Mouse (Mus musculus): ENCODE results near the gene Ltbp3. TPM values are rescaled to one million over a fixed set of nuclear protein-coding genes. Genes with fewer than 3 reads are reported as not detected.

Gene Ltbp3
- polyA plus RNA-seq, 1 experiment from 2014 or later = 2.7 TPM

GRCm38 (mm10) chr19:5802787-5803040, 62.0 kb downstream of the Ltbp3 start:
- DNase-seq (no peak), ATAC-seq (ENCODE audit: low read depth) (no peak)
- Histone ChIP-seq H3K4me1 (replicated peaks) (peaks cover 51% of the 10 kb centered on the region), H3K9me3 (replicated peaks) (no peaks in the 10 kb centered on the region), H3K9ac (peak overlapping the region; percentile 99), H3K36me3 (peaks cover 32% of the 10 kb centered on the region), H3K27me3 (no peaks in the 10 kb centered on the region), H3K27ac (peak overlapping the region; percentile 99), H3K4me3 (replicated peaks) (peak overlapping the region; percentile 94), H3K4me2 (peak overlapping the region; percentile 89)
- WGBS (ENCODE audit: insufficient replicate concordance) = 0% methylated on average over 4 of the region's 4 CpGs

GRCm38 (mm10) chr19:5803041-5803880, 62.6 kb downstream of the Ltbp3 start:
- peak overlapping the region; percentile 99 for H3K27ac ChIP-seq
- ATAC-seq (ENCODE audit: low read depth) (peak; percentile 89), DNase-seq (peak; percentile 99)
- under 1% methylated on average over 67 of the region's 67 CpGs for WGBS (ENCODE audit: insufficient replicate concordance)
- peak overlapping the region; percentile 89 for H3K4me2 ChIP-seq
- peaks cover 52% of the 10 kb centered on the region for H3K4me1 ChIP-seq (replicated peaks)
- peak overlapping the region; percentile 99 for H3K9ac ChIP-seq
- H3K36me3 ChIP-seq = peaks cover 27% of the 10 kb centered on the region
- H3K27me3 ChIP-seq = no peaks in the 10 kb centered on the region
- H3K4me3 ChIP-seq (replicated peaks) = peak overlapping the region; percentile 94
- no peaks in the 10 kb centered on the region for H3K9me3 ChIP-seq (replicated peaks)

- 2% methylated on average over 16 of the region's 16 CpGs for WGBS (ENCODE audit: insufficient replicate concordance)
- peaks cover 58% of the 10 kb centered on the region for H3K4me1 ChIP-seq (replicated peaks)
Measured at GRCm38 (mm10) chr19:5803881-5804279, 63.2 kb downstream of the Ltbp3 start.

GRCm38 (mm10) chr19:5804371-5804899, 63.7 kb downstream of the Ltbp3 start:
- Histone ChIP-seq H3K27ac (peak overlapping the region; percentile 99), H3K4me2 (peak overlapping the region; percentile 89), H3K4me1 (replicated peaks) (peaks cover 60% of the 10 kb centered on the region), H3K9me3 (replicated peaks) (no peaks in the 10 kb centered on the region), H3K36me3 (peaks cover 17% of the 10 kb centered on the region), H3K9ac (peak overlapping the region; percentile 87), H3K27me3 (no peaks in the 10 kb centered on the region), H3K4me3 (replicated peaks) (peak overlapping the region; percentile 94)
- 33% methylated on average over 8 of the region's 8 CpGs for WGBS (ENCODE audit: insufficient replicate concordance)
- DNase-seq = no peak
- no peak for ATAC-seq (ENCODE audit: low read depth)

More at GRCm38 (mm10) chr19:5803881-5804279, 63.2 kb downstream of the Ltbp3 start:
- peak overlapping the region; percentile 99 for H3K27ac ChIP-seq
- no peaks in the 10 kb centered on the region for H3K27me3 ChIP-seq
- DNase-seq (no peak), ATAC-seq (ENCODE audit: low read depth) (peak; percentile 19; the same call in 1 of the 2 replicates)
- peak overlapping the region; percentile 94 for H3K4me3 ChIP-seq (replicated peaks)
- peak overlapping the region; percentile 89 for H3K4me2 ChIP-seq
- H3K36me3 ChIP-seq = peaks cover 21% of the 10 kb centered on the region
- H3K9ac ChIP-seq = peak overlapping the region; percentile 87
- H3K9me3 ChIP-seq (replicated peaks) = no peaks in the 10 kb centered on the region

- WGBS (ENCODE audit: insufficient replicate concordance) = 17% methylated on average over 8 of the region's 8 CpGs
- peak overlapping the region; percentile 73 for H3K9ac ChIP-seq
- no peak for ATAC-seq (ENCODE audit: low read depth)
Measured at GRCm38 (mm10) chr19:5806051-5806808, 65.5 kb downstream of the Ltbp3 start.

GRCm38 (mm10) chr19:5806809-5807205, 66.1 kb downstream of the Ltbp3 start:
- peak overlapping the region; percentile 23; the same call in 1 of the 2 replicates for H3K4me3 ChIP-seq (replicated peaks)
- DNase-seq (no peak), ATAC-seq (ENCODE audit: low read depth) (no peak)
- WGBS (ENCODE audit: insufficient replicate concordance) = 21% methylated on average over 6 of the region's 6 CpGs
- peak overlapping the region; percentile 73 for H3K9ac ChIP-seq
- H3K4me1 ChIP-seq (replicated peaks) = peaks cover 83% of the 10 kb centered on the region
- no peaks in the 10 kb centered on the region for H3K36me3 ChIP-seq
- H3K9me3 ChIP-seq (replicated peaks) = no peaks in the 10 kb centered on the region
- H3K4me2 ChIP-seq = peak overlapping the region; percentile 54
- peak overlapping the region; percentile 99 for H3K27ac ChIP-seq
- no peaks in the 10 kb centered on the region for H3K27me3 ChIP-seq

More at GRCm38 (mm10) chr19:5806051-5806808, 65.5 kb downstream of the Ltbp3 start:
- H3K9me3 ChIP-seq (replicated peaks) = no peaks in the 10 kb centered on the region
- peak overlapping the region; percentile 54 for H3K4me2 ChIP-seq
- no peaks in the 10 kb centered on the region for H3K36me3 ChIP-seq
- H3K27ac ChIP-seq = peak overlapping the region; percentile 99
- peaks cover 78% of the 10 kb centered on the region for H3K4me1 ChIP-seq (replicated peaks)
- peak overlapping the region; percentile 23; the same call in 1 of the 2 replicates for H3K4me3 ChIP-seq (replicated peaks)
- no peaks in the 10 kb centered on the region for H3K27me3 ChIP-seq
- DNase-seq = no peak

- no peak overlapping the region for H3K4me3 ChIP-seq (replicated peaks)
- no peaks in the 10 kb centered on the region for H3K27me3 ChIP-seq
- H3K4me1 ChIP-seq (replicated peaks) = peaks cover 91% of the 10 kb centered on the region
- H3K27ac ChIP-seq = peak overlapping the region; percentile 99
- H3K4me2 ChIP-seq = no peak overlapping the region
- ATAC-seq (ENCODE audit: low read depth) (no peak), DNase-seq (no peak)
- no peaks in the 10 kb centered on the region for H3K9me3 ChIP-seq (replicated peaks)
- H3K9ac ChIP-seq = peak overlapping the region; percentile 73; the same call in 1 of the 2 replicates
- no peaks in the 10 kb centered on the region for H3K36me3 ChIP-seq
- 56% methylated on average over 3 of the region's 3 CpGs for WGBS (ENCODE audit: insufficient replicate concordance)
Measured at GRCm38 (mm10) chr19:5807740-5808139, 67.0 kb downstream of the Ltbp3 start.

Other genes with a start within 250 kb of the Ltbp3 start
- gene 1700020D05Rik, start 237.1 kb upstream of the Ltbp3 start, polyA plus RNA-seq (2015; fragmentation: Nextera tagmentation; extraction: Ambion mirVana) = 0.09 TPM in 1 of 2 replicates, not detected in the other
- 6.4 and 7.0 TPM in 2 replicates for gene Snx32, start 230.4 kb upstream of the Ltbp3 start, polyA plus RNA-seq (2015; fragmentation: Nextera tagmentation; extraction: Ambion mirVana)
- gene Ovol1, start 180.3 kb upstream of the Ltbp3 start, polyA plus RNA-seq (2015; fragmentation: Nextera tagmentation; extraction: Ambion mirVana) = 0.06 and 0.09 TPM in 2 replicates
- 2.3 and 2.9 TPM in 2 replicates for gene Ap5b1, start 172.9 kb upstream of the Ltbp3 start, polyA plus RNA-seq (2015; fragmentation: Nextera tagmentation; extraction: Ambion mirVana)
- 164 and 176 TPM in 2 replicates for gene Rnaseh2c, start 139.0 kb upstream of the Ltbp3 start, polyA plus RNA-seq (2015; fragmentation: Nextera tagmentation; extraction: Ambion mirVana)
- gene Kat5, start 130.7 kb upstream of the Ltbp3 start, polyA plus RNA-seq (2015; fragmentation: Nextera tagmentation; extraction: Ambion mirVana) = 21.7 and 23.8 TPM in 2 replicates
- 24.5 and 28.8 TPM in 2 replicates for gene Rela, start 103.4 kb upstream of the Ltbp3 start, polyA plus RNA-seq (2015; fragmentation: Nextera tagmentation; extraction: Ambion mirVana)
- 23.3 and 24.6 TPM in 2 replicates for gene Sipa1, start 77.2 kb upstream of the Ltbp3 start, polyA plus RNA-seq (2015; fragmentation: Nextera tagmentation; extraction: Ambion mirVana)
- gene Map3k11, start 52.2 kb upstream of the Ltbp3 start, polyA plus RNA-seq (2015; fragmentation: Nextera tagmentation; extraction: Ambion mirVana) = 13.8 and 15.9 TPM in 2 replicates
- 9.1 and 10.1 TPM in 2 replicates for gene Pcnx3, start 52.0 kb upstream of the Ltbp3 start, polyA plus RNA-seq (2015; fragmentation: Nextera tagmentation; extraction: Ambion mirVana)
- gene Kcnk7, start 36.5 kb upstream of the Ltbp3 start, polyA plus RNA-seq (2015; fragmentation: Nextera tagmentation; extraction: Ambion mirVana) = 0.21 and 0.46 TPM in 2 replicates
- gene Ehbp1l1, start 14.6 kb upstream of the Ltbp3 start, polyA plus RNA-seq (2015; fragmentation: Nextera tagmentation; extraction: Ambion mirVana) = 105 and 111 TPM in 2 replicates
- 44.5 and 47.0 TPM in 2 replicates for gene Fam89b, start 11.3 kb upstream of the Ltbp3 start, polyA plus RNA-seq (2015; fragmentation: Nextera tagmentation; extraction: Ambion mirVana)
- 25.2 and 27.5 TPM in 2 replicates for gene Scyl1, start 30.5 kb downstream of the Ltbp3 start, polyA plus RNA-seq (2015; fragmentation: Nextera tagmentation; extraction: Ambion mirVana)
- 13.9 and 15.8 TPM in 2 replicates for gene Frmd8, start 134.4 kb downstream of the Ltbp3 start, polyA plus RNA-seq (2015; fragmentation: Nextera tagmentation; extraction: Ambion mirVana)
- gene Slc25a45, start 136.9 kb downstream of the Ltbp3 start, polyA plus RNA-seq (2015; fragmentation: Nextera tagmentation; extraction: Ambion mirVana) = 5.7 and 6.8 TPM in 2 replicates
- gene Tigd3, start 153.2 kb downstream of the Ltbp3 start, polyA plus RNA-seq (2015; fragmentation: Nextera tagmentation; extraction: Ambion mirVana) = 2.5 TPM in 2 replicates
- gene Dpf2, start 172.1 kb downstream of the Ltbp3 start, polyA plus RNA-seq (2015; fragmentation: Nextera tagmentation; extraction: Ambion mirVana) = 56.7 and 60.0 TPM in 2 replicates
- gene Cdc42ep2, start 183.9 kb downstream of the Ltbp3 start, polyA plus RNA-seq (2015; fragmentation: Nextera tagmentation; extraction: Ambion mirVana) = 2.7 and 3.0 TPM in 2 replicates
- gene Pola2, start 223.3 kb downstream of the Ltbp3 start, polyA plus RNA-seq (2015; fragmentation: Nextera tagmentation; extraction: Ambion mirVana) = 62.2 and 69.8 TPM in 2 replicates
- not detected in 2 replicates for gene Slc22a20, start 245.2 kb downstream of the Ltbp3 start, polyA plus RNA-seq (2015; fragmentation: Nextera tagmentation; extraction: Ambion mirVana)